Mouse (Mus musculus) megakaryocyte-erythroid progenitor cell, adult 5 weeks (primary cell): ENCODE measurements around the gene Olfr228. TPM values are rescaled to one million over a fixed set of nuclear protein-coding genes. Genes with fewer than 3 reads are reported as not detected.

Source experiments
- polyA plus RNA-seq: library from polyadenylated mRNA; stranded (reverse); fragments of >175 nt; gene quantifications from 2 replicates; pipeline ENCODE4 v1.2.3, GENCODE M21; 2012

Olfr228 gene
- not detected in 2 replicates for polyA plus RNA-seq

GRCm38 (mm10) chr2:86487286-86487685 lies at the start of gene Olfr228:
Gene Olfr228 (minus strand): TSS chr2:86487386.

GRCm38 (mm10) chr2:86508161-86508560 lies 21.0 kb upstream of the Olfr228 start, which contains the start of gene Olfr1076:
Gene Olfr1076 (plus strand): TSS chr2:86508461.

GRCm38 (mm10) chr2:86456169-86456568 lies 31.0 kb downstream of the Olfr228 start, which contains the start of gene Olfr1066:
Gene Olfr1066 (minus strand): TSS chr2:86456269.

GRCm38 (mm10) chr2:86450491-86450890 lies 36.7 kb downstream of the Olfr228 start, which contains the start of gene Olfr1065:
Gene Olfr1065 (minus strand): TSS chr2:86450591.

Other genes starting within 250 kb of the Olfr228 start
- gene Olfr1048, start 247.1 kb downstream of the Olfr228 start, polyA plus RNA-seq: not detected in 2 replicates
- not detected in 2 replicates for gene Olfr1049, start 229.1 kb downstream of the Olfr228 start, polyA plus RNA-seq
- not detected in 2 replicates for gene Olfr1051, start 208.3 kb downstream of the Olfr228 start, polyA plus RNA-seq
- gene Olfr1052, start 194.9 kb downstream of the Olfr228 start, polyA plus RNA-seq: not detected in 2 replicates
- not detected in 2 replicates for gene Olfr1053, start 172.1 kb downstream of the Olfr228 start, polyA plus RNA-seq
- not detected in 2 replicates for gene Olfr1054, start 152.0 kb downstream of the Olfr228 start, polyA plus RNA-seq
- gene Olfr1055, start 137.1 kb downstream of the Olfr228 start, polyA plus RNA-seq: not detected in 2 replicates
- gene Olfr1056, start 124.9 kb downstream of the Olfr228 start, polyA plus RNA-seq: not detected in 2 replicates
- gene Olfr1057, start 109.0 kb downstream of the Olfr228 start, polyA plus RNA-seq: not detected in 2 replicates
- not detected in 2 replicates for gene Olfr1058, start 98.8 kb downstream of the Olfr228 start, polyA plus RNA-seq
- gene Olfr1061, start 73.3 kb downstream of the Olfr228 start, polyA plus RNA-seq: not detected in 2 replicates
- not detected in 2 replicates for gene Olfr1062, start 60.6 kb downstream of the Olfr228 start, polyA plus RNA-seq
- not detected in 2 replicates for gene Olfr1065, start 36.8 kb downstream of the Olfr228 start, polyA plus RNA-seq
- gene Olfr1066, start 31.1 kb downstream of the Olfr228 start, polyA plus RNA-seq: not detected in 2 replicates
- not detected in 2 replicates for gene Olfr1076, start 21.1 kb upstream of the Olfr228 start, polyA plus RNA-seq
- not detected in 2 replicates for gene Olfr1079, start 55.1 kb upstream of the Olfr228 start, polyA plus RNA-seq
- not detected in 2 replicates for gene Olfr1080, start 70.8 kb upstream of the Olfr228 start, polyA plus RNA-seq
- not detected in 2 replicates for gene Olfr1082, start 111.6 kb upstream of the Olfr228 start, polyA plus RNA-seq
- gene Olfr1084, start 152.3 kb upstream of the Olfr228 start, polyA plus RNA-seq: not detected in 2 replicates
- gene Olfr1085, start 174.6 kb upstream of the Olfr228 start, polyA plus RNA-seq: not detected in 2 replicates
- gene Olfr1086, start 192.7 kb upstream of the Olfr228 start, polyA plus RNA-seq: not detected in 2 replicates
- gene Olfr1087, start 211.0 kb upstream of the Olfr228 start, polyA plus RNA-seq: not detected in 2 replicates
- not detected in 2 replicates for gene Olfr1089, start 246.3 kb upstream of the Olfr228 start, polyA plus RNA-seq